Mouse (Mus musculus) liver, embryonic 16.5 days (tissue): Measurements from ENCODE around the gene Zfp386. TPM values are rescaled to one million over a fixed set of nuclear protein-coding genes. Genes with fewer than 3 reads are reported as not detected.
"Not testable (repeated sequence)": the region's sequence is repeated elsewhere in the genome, so short reads cannot be mapped to it uniquely, and the experiment has no call there.

Experiments
- ATAC-seq: fragments of 200-750 bp; cut with Nextera tagmentation; 2 replicates; pipeline ENCODE4 v1.8.0; 2017; ENCODE audit warnings: low read depth, mild to moderate bottlenecking, moderate number of reproducible peaks, moderate library complexity
- H3K27ac ChIP-seq: fragments of 300-500 bp; sonication (generic); 2 replicates; pipeline ENCODE4 v1.5.1; 2014; ENCODE audit warnings: mild to moderate bottlenecking, low read length
- H3K27me3 ChIP-seq: fragments of 300-500 bp; sonication (generic); 2 replicates; pipeline ENCODE4 v1.6.1; 2014; ENCODE audit warnings: low read depth, low read length, mixed read lengths; ENCODE audit not compliant: control insufficient read depth, insufficient read depth
- H3K36me3 ChIP-seq: fragments of 300-500 bp; sonication (generic); 2 replicates; pipeline ENCODE4 v1.6.1; 2014; ENCODE audit warnings: mild to moderate bottlenecking; ENCODE audit not compliant: control insufficient read depth, insufficient read depth
- H3K4me1 ChIP-seq: fragments of 300-500 bp; sonication (generic); 2 replicates; pipeline ENCODE4 v1.6.1; 2014; ENCODE audit warnings: low read depth, low read length, mixed read lengths; ENCODE audit not compliant: control insufficient read depth
- H3K4me2 ChIP-seq: fragments of 300-500 bp; sonication (generic); 2 replicates; pipeline ENCODE4 v1.6.1; 2014; ENCODE audit warnings: low read depth, low read length, mixed read lengths
- H3K4me3 ChIP-seq: fragments of 300-500 bp; sonication (generic); 2 replicates; pipeline ENCODE4 v1.5.1; 2014; ENCODE audit warnings: low read depth, mild to moderate bottlenecking, low read length
- H3K9ac ChIP-seq: fragments of 300-500 bp; sonication (generic); 2 replicates; pipeline ENCODE4 v1.6.1; 2014; ENCODE audit warnings: low read depth, low read length
- H3K9me3 ChIP-seq: fragments of 300-500 bp; sonication (generic); replicated peaks from 2 replicates; pipeline ENCODE4 v1.6.1; 2016; ENCODE audit warnings: low read length; ENCODE audit not compliant: control insufficient read depth
- WGBS: fragments of 180-500 bp; shearing (Covaris S2); extraction: QIAGEN DNeasy Blood & Tissue Kit; methylation state at CpG from one replicate; pipeline ENCODE4 v1.1.7; 2014; ENCODE audit not compliant: insufficient replicate concordance; 5-methylcytosine and 5-hydroxymethylcytosine counted together
- polyA plus RNA-seq: library from polyadenylated mRNA; unstranded; fragments of >200 nt; fragmentation: Nextera tagmentation; extraction: Ambion mirVana; gene quantifications from 2 replicates; pipeline ENCODE4 v1.2.1, GENCODE M21; 2015

Zfp386 gene
- polyA plus RNA-seq, result 5.3 TPM in 2 replicates

DNA sequence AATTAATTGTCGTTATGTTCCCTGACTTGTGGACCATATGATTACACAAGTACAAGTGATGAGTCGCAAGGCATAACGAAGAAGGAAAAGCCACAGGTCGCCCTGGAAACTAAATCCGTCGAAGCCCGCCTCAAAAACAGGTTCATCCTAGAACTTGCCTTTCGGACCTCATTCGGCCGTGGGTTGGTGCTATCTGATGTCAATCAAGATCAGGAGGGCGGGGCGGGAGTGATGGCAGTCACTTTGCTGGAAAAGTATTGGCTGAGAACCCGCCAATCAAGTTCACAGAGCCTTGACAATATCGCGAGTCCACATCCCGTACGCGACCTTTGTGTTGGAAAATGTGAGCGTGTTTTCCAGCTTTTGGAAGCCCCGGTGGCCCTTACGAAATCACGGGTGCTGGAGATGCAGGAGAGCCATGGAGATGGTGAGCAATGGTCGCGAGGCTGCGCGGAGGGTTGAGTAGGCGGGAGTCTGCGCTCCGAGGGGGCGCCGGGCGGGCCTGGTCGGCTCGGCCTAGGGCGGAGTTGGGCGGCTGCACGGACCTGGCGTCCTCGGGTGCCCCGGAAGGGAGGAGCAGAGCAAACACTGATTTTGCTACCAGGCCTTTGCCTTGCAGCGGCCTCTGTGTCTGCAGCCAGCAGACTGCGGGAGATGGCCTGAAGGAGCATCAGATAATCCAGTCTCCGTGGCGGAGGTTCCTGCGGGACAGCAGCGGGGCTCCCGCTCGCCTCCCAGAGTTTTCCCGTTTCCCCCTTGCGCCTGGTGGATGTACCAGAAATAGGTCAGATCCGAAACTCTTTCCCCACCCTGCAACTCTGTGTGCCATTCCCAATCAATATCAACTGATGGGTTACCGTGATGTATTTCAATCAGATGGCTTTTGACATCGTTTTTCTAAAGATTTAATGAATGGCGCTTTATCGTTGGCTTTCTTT is at the start of gene Zfp386:
Gene Zfp386 (plus strand): TSS at position 285 of the 938 bp plus-strand sequence.
- peak within 1 kb of the TSS; percentile 70 for H3K9ac ChIP-seq
- H3K27me3 ChIP-seq, result no peaks in the 10 kb centered on the region
- peak within 1 kb of the TSS; percentile 75 for H3K27ac ChIP-seq
- H3K36me3 ChIP-seq, result no peaks in the 10 kb centered on the region
- peak; percentile 96 for ATAC-seq
- peak within 1 kb of the TSS; percentile 70 for H3K4me3 ChIP-seq
- WGBS, result 1% methylated on average over 55 of the region's 55 CpGs
- H3K4me1 ChIP-seq, result peaks cover 8% of the 10 kb centered on the region
- peak within 1 kb of the TSS; percentile 66 for H3K4me2 ChIP-seq
- no peaks in the 10 kb centered on the region for H3K9me3 ChIP-seq

DNA sequence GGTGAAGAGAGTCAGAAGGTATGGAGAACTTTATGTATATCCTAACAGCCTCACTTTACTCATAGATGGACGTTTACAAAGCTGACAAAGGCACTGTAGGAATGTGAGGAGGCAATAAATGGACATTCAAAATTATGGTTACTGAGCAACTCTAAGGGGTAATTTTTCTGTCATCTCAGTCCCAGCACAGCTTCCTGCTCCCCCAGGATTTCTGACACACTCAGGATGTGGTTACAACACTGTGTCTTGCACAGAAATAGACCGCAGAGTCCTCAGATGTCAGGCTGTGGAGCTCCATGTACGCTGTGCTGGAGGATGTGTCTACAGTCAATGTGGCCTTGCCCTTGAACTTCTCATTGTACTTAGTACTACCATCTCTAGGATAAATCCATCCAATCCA is 47.7 kb upstream of the Zfp386 start:
- H3K4me3 ChIP-seq, H3K9me3 ChIP-seq, H3K4me2 ChIP-seq, H3K27ac ChIP-seq, H3K36me3 ChIP-seq, H3K9ac ChIP-seq, H3K4me1 ChIP-seq, ATAC-seq, H3K27me3 ChIP-seq: not testable (repeated sequence)
- 32% methylated on average over 3 of the region's 3 CpGs for WGBS

DNA sequence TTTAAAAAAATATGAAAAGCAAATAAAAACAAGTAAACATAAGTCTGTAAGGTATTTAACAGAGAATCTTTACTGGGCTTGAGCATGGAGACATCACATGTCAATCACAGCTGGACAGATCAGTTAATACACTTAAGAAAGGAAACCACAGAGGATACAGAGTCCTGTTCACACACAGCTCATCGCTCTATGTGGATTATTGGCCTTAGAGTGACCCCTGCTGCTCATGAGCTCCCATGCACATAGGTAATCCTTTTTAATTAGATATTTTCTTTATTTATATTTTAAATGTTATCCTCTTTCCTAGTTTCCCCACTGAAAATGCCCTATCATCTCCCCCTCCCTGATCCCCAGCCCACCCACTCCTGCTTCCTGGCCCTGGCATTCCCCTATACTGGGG is 44.6 kb upstream of the Zfp386 start:
- not testable (repeated sequence) for H3K4me2 ChIP-seq, H3K27ac ChIP-seq, H3K36me3 ChIP-seq, H3K27me3 ChIP-seq, H3K4me3 ChIP-seq, H3K9me3 ChIP-seq, ATAC-seq, H3K4me1 ChIP-seq, H3K9ac ChIP-seq
- WGBS, result 55% methylated on average over 1 of the region's 1 CpGs

DNA sequence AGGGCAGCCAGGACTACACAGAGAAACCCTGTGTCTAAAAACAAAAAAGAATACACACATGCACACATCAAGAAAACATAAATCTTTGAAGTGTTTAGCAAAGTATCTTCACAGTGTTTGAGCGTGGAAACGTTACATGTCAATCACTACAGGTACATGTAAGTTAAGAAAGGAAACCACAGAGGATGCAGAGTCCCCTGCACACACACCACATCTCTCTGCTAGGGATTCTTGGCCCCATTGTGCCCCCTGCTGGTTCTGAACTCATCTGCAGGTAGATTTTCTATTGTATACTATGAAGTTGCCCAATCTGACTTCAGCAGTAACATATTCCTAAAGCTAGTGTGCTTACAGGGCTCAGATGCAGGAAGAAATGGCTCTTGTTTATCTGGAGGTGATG is 36.7 kb upstream of the Zfp386 start:
- H3K9me3 ChIP-seq, result no peaks in the 10 kb centered on the region
- no peak for ATAC-seq
- H3K9ac ChIP-seq, result no peak overlapping the region
- no peak overlapping the region for H3K4me3 ChIP-seq
- no peak overlapping the region for H3K4me2 ChIP-seq
- WGBS, result 47% methylated on average over 2 of the region's 2 CpGs
- H3K36me3 ChIP-seq, result no peaks in the 10 kb centered on the region
- H3K27me3 ChIP-seq, result no peaks in the 10 kb centered on the region
- H3K27ac ChIP-seq, result no peak overlapping the region
- H3K4me1 ChIP-seq, result no peaks in the 10 kb centered on the region

DNA sequence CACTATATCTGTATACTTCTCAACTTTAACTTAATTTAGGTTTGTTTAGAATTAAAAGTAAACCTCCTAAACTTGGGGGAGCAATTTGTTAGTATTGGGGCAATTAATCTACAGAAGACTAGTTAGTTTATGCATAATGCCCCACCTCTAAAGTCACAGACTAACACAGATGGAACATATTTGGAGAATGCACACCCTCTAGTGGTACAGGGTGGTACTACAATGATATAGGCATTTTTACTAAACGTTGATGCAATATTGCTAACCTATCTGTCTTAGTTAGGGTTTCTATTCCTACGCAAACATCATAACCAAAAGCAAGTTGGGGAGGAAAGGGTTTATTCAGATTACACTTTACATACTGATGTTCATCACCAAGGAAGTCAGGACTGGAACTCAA is 19.4 kb upstream of the Zfp386 start:
- ATAC-seq, result no peak
- H3K36me3 ChIP-seq, result no peaks in the 10 kb centered on the region
- H3K4me1 ChIP-seq, result no peaks in the 10 kb centered on the region
- no peak overlapping the region for H3K4me2 ChIP-seq
- no peak overlapping the region for H3K27ac ChIP-seq
- H3K9ac ChIP-seq, result no peak overlapping the region
- no peaks in the 10 kb centered on the region for H3K27me3 ChIP-seq
- 40% methylated on average over 2 of the region's 2 CpGs for WGBS
- no peak overlapping the region for H3K4me3 ChIP-seq
- H3K9me3 ChIP-seq, result no peaks in the 10 kb centered on the region

DNA sequence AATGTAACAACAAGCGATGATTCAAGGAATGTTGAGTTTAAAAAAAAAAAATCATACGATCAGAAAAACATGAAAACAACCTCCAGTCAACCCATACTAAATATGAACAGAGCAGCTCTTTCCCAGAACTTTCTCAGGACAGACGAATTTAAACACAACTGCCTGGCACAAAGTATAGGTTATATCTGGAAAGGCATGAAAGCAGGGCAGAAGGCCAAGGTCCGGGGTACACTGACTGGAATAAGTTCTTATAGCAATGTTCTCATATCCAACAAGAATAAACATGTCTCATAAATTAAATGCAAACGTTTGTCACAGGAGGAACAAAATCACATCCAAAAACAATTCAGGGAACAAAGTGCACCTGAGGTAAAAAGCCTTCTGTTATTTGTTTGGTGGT is 12.2 kb upstream of the Zfp386 start:
- Histone ChIP-seq H3K4me2 (no peak overlapping the region), H3K27me3 (no peaks in the 10 kb centered on the region), H3K9me3 (no peaks in the 10 kb centered on the region), H3K36me3 (no peaks in the 10 kb centered on the region), H3K27ac (no peak overlapping the region), H3K4me1 (no peaks in the 10 kb centered on the region), H3K9ac (no peak overlapping the region), H3K4me3 (no peak overlapping the region)
- WGBS, result 48% methylated on average over 5 of the region's 5 CpGs
- ATAC-seq, result no peak

DNA sequence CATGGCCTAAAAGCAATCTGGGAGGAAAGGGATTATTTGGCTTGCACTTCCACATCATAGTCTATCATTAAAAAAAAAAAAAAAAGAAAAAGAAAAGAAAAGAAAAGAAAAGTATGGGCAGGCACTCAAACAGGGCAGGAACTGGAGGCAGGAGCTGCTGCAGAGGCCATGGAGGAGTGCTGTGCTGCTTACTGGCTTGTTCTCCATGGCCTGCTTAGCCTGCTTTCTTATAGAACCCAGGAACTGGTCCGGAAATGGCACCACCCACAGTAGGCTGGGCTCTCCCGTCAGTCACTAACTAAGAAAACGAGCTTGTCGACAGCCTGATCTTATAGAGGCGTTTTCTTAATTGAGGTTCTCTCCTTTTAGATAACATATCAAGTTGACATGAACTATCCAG is 2.7 kb upstream of the Zfp386 start:
- 62% methylated on average over 5 of the region's 5 CpGs for WGBS
- H3K4me1 ChIP-seq, result peaks cover 8% of the 10 kb centered on the region
- H3K9ac ChIP-seq, result no peak overlapping the region
- no peaks in the 10 kb centered on the region for H3K9me3 ChIP-seq
- no peaks in the 10 kb centered on the region for H3K27me3 ChIP-seq
- no peaks in the 10 kb centered on the region for H3K36me3 ChIP-seq
- H3K27ac ChIP-seq, result no peak overlapping the region
- H3K4me2 ChIP-seq, result no peak overlapping the region
- no peak for ATAC-seq
- H3K4me3 ChIP-seq, result no peak overlapping the region

DNA sequence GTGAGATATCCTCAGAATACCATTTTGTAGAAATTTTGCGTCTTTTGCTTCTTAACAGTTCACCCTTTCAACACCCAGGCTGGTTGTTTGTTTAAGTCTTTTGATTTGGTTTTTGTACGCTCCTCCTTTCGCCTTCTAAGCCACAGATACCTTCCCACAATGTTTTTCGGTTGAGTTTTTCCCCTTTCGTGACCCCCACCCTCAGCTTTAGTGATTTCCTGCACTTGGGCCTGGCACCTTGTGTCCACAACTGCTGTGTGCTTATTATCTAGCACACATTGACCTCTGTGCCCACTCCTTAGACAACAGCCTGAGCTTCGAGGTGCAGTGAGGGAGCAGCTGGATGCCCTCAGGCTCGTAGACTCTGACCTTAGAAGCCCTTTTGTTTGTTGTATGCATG is 1.2 kb downstream of the Zfp386 start:
- Histone ChIP-seq H3K4me2 (peak overlapping the region; percentile 66), H3K4me1 (peaks cover 8% of the 10 kb centered on the region), H3K27ac (no peak overlapping the region; the same call in 1 of the 2 replicates), H3K9ac (no peak overlapping the region), H3K27me3 (no peaks in the 10 kb centered on the region), H3K4me3 (peak overlapping the region; percentile 70), H3K36me3 (no peaks in the 10 kb centered on the region), H3K9me3 (no peaks in the 10 kb centered on the region)
- 50% methylated on average over 7 of the region's 7 CpGs for WGBS
- ATAC-seq, result no peak

DNA sequence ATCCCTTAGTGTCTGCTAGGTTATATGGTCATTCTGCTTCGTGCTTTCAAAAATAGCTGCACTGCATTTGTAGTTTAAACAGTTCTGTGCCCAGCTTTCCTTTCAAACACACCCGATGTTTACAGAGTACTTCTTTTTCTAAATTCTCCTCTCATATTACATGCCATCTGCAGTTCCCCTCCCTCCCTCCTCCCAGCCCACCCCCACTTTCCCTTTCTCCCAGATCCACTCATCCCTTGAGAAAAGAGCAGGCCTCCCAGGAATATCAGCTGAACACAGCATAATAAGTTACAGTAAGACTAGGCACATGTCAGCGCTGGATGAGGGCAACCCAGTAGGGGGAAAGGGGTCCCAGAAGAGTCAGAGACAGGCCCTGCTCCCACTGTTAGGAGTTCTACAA is 1.7 kb downstream of the Zfp386 start:
- 63% methylated on average over 3 of the region's 3 CpGs for WGBS
- no peak overlapping the region for H3K4me2 ChIP-seq
- H3K27me3 ChIP-seq, result no peaks in the 10 kb centered on the region
- no peak overlapping the region for H3K27ac ChIP-seq
- H3K4me3 ChIP-seq, result no peak overlapping the region
- H3K9me3 ChIP-seq, result no peaks in the 10 kb centered on the region
- no peak for ATAC-seq
- H3K4me1 ChIP-seq, result peaks cover 8% of the 10 kb centered on the region
- H3K36me3 ChIP-seq, result no peaks in the 10 kb centered on the region
- H3K9ac ChIP-seq, result no peak overlapping the region
